Mouse (Mus musculus): ENCODE measurements around the gene Tmem50b.

GRCm38 (mm10) chr16:91526274-91526673 is 71.3 kb downstream of the Tmem50b start:
- TF ChIP-seq CTCF (IDR thresholded peaks at IDR 0.05; ENCODE audit: borderline replicate concordance, extremely low read depth, insufficient read depth, insufficient read length) (no peak), POLR2A (IDR thresholded peaks at IDR 0.05; ENCODE audit: borderline replicate concordance, extremely low read depth, insufficient read depth, insufficient read length, poor library complexity, severe bottlenecking) (no peak)

Data from brain, embryonic 14.5 days (tissue).